Mouse (Mus musculus): ENCODE measurements around the gene Nadk. TPM values are rescaled to one million over a fixed set of nuclear protein-coding genes. Genes with fewer than 3 reads are reported as not detected.

Gene Nadk
- polyA plus RNA-seq (2016; fragmentation: Nextera tagmentation; extraction: Ambion mirVana), result 89.0 and 92.4 TPM in 2 replicates

- no peak for ATAC-seq (ENCODE audit: low FRiP score)
- peaks cover 38% of the 10 kb centered on the region for H3K4me1 ChIP-seq
- peak within 1 kb of the TSS; percentile 82 for H3K4me2 ChIP-seq (replicated peaks)
- H3K36me3 ChIP-seq, result peaks cover 41% of the 10 kb centered on the region
- peak within 1 kb of the TSS; percentile 92 for H3K27ac ChIP-seq
- H3K27me3 ChIP-seq, result no peaks in the 10 kb centered on the region
- H3K9ac ChIP-seq, result peak within 1 kb of the TSS; percentile 83; the same call in 1 of the 2 replicates
- H3K9me3 ChIP-seq (replicated peaks), result no peaks in the 10 kb centered on the region
- peak within 1 kb of the TSS; percentile 80 for H3K4me3 ChIP-seq
- WGBS, result 71% methylated on average over 7 of the region's 7 CpGs
Observed at GRCm38 (mm10) chr4:155561661-155562442, at the start of gene Nadk. TSS of gene Nadk (plus strand) at chr4:155562378.

DNA sequence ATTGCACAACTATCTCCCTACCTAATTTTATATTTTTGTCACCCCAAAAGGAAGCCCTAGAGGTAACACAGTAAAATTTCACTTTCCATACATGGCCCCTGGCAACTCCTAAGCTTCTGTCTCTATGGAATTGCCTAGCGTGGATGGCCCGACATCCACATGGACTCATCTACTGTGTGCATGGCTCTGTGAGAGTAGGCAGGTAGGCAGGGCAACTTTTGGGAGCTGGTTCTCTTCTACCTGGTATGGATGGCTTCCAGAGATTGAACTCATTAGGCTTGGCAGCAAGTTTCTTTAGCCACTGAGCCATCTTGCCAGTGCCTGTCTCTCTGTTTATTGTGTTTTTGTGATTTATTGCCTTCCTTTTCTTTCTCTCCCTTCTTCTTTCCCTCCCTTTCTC, 47.4 kb upstream of the Nadk start:
- no peak overlapping the region for H3K27ac ChIP-seq
- H3K4me1 ChIP-seq, result peaks cover 4% of the 10 kb centered on the region; the same call in 1 of the 2 replicates
- ATAC-seq (ENCODE audit: low FRiP score), result no peak
- H3K27me3 ChIP-seq, result no peaks in the 10 kb centered on the region
- H3K4me2 ChIP-seq (replicated peaks), result no peak overlapping the region
- no peaks in the 10 kb centered on the region; the same call in 1 of the 2 replicates for H3K36me3 ChIP-seq
- H3K9ac ChIP-seq, result no peak overlapping the region
- H3K4me3 ChIP-seq, result no peak overlapping the region
- 89% methylated on average over 2 of the region's 2 CpGs for WGBS
- H3K9me3 ChIP-seq (replicated peaks), result no peaks in the 10 kb centered on the region

GRCm38 (mm10) chr4:155517948-155518517, 44.1 kb upstream of the Nadk start:
- WGBS, result 89% methylated on average over 7 of the region's 7 CpGs
- peaks cover 10% of the 10 kb centered on the region for H3K36me3 ChIP-seq

GRCm38 (mm10) chr4:155522327-155522726, 39.9 kb upstream of the Nadk start:
- H3K4me2 ChIP-seq (replicated peaks), result no peak overlapping the region
- no peaks in the 10 kb centered on the region for H3K27me3 ChIP-seq
- H3K9me3 ChIP-seq (replicated peaks), result no peaks in the 10 kb centered on the region
- no peaks in the 10 kb centered on the region for H3K4me1 ChIP-seq
- H3K9ac ChIP-seq, result no peak overlapping the region
- ATAC-seq (ENCODE audit: low FRiP score), result no peak
- H3K4me3 ChIP-seq, result no peak overlapping the region
- 79% methylated on average over 7 of the region's 7 CpGs for WGBS
- no peak overlapping the region for H3K27ac ChIP-seq
- H3K36me3 ChIP-seq, result peaks cover 10% of the 10 kb centered on the region

More at GRCm38 (mm10) chr4:155517948-155518517, 44.1 kb upstream of the Nadk start:
- H3K9me3 ChIP-seq (replicated peaks), result no peaks in the 10 kb centered on the region
- H3K4me3 ChIP-seq, result no peak overlapping the region
- ATAC-seq (ENCODE audit: low FRiP score), result no peak
- no peaks in the 10 kb centered on the region for H3K4me1 ChIP-seq
- no peaks in the 10 kb centered on the region for H3K27me3 ChIP-seq
- no peak overlapping the region for H3K4me2 ChIP-seq (replicated peaks)
- H3K27ac ChIP-seq, result no peak overlapping the region
- H3K9ac ChIP-seq, result no peak overlapping the region

GRCm38 (mm10) chr4:155525751-155526150, 36.4 kb upstream of the Nadk start:
- Histone ChIP-seq H3K27me3 (no peaks in the 10 kb centered on the region), H3K4me2 (replicated peaks) (no peak overlapping the region), H3K4me1 (no peaks in the 10 kb centered on the region), H3K4me3 (no peak overlapping the region), H3K27ac (no peak overlapping the region), H3K9ac (no peak overlapping the region), H3K36me3 (peaks cover 35% of the 10 kb centered on the region), H3K9me3 (replicated peaks) (no peaks in the 10 kb centered on the region)
- 97% methylated on average over 5 of the region's 5 CpGs for WGBS
- no peak for ATAC-seq (ENCODE audit: low FRiP score)

DNA sequence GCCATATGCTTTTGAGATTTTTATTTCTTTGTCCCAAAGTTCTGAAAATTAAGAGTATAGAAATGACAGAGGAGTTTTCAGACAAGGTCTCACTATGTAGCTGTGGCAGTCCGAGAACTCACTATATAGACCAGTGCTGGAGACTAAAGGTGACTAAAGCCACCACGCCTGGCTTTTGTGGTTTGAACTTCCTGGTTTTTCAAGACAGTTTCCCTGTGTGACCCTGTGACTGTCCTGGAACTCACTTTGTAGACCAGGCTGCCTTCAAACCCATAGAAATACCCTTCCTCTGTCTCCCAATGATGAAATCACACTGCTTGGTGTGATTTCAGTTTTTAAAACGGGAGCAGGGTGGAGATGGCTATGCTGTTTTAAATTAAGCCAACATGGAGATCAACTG, 32.9 kb upstream of the Nadk start:
- no peak for ATAC-seq (ENCODE audit: low FRiP score)
- no peaks in the 10 kb centered on the region for H3K27me3 ChIP-seq
- H3K27ac ChIP-seq, result no peak overlapping the region
- no peak overlapping the region for H3K4me3 ChIP-seq
- H3K4me1 ChIP-seq, result no peaks in the 10 kb centered on the region
- WGBS, result 90% methylated on average over 3 of the region's 3 CpGs
- no peak overlapping the region for H3K9ac ChIP-seq
- no peak overlapping the region for H3K4me2 ChIP-seq (replicated peaks)
- peaks cover 48% of the 10 kb centered on the region for H3K36me3 ChIP-seq
- H3K9me3 ChIP-seq (replicated peaks), result no peaks in the 10 kb centered on the region

GRCm38 (mm10) chr4:155549993-155550392, 12.2 kb upstream of the Nadk start:
- WGBS, result 92% methylated on average over 7 of the region's 7 CpGs
- peaks cover 68% of the 10 kb centered on the region for H3K36me3 ChIP-seq

DNA sequence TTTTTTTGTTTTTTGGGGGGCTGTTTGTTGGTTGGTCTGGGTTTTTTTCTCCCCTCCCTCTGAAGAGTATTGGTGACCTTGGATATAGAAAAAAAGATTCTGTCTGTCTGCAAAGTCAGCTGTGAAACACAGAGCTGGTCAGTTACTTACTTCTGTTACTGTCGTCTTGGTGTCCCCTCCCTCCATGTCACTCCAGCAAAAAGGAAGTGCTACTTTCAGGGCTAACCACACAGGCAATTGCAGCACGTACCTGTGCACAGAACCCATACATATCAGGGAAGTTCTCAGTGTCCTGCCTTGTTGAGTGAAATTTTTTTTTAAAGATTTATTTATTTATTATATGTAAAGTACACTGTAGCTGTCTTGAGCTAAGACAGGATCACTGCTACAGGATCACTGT, 11.7 kb upstream of the Nadk start:
- ATAC-seq (ENCODE audit: low FRiP score), result no peak
- WGBS, result 88% methylated on average over 2 of the region's 2 CpGs
- peaks cover 69% of the 10 kb centered on the region for H3K36me3 ChIP-seq

More at GRCm38 (mm10) chr4:155549993-155550392, 12.2 kb upstream of the Nadk start:
- Histone ChIP-seq H3K9me3 (replicated peaks) (no peaks in the 10 kb centered on the region), H3K4me3 (no peak overlapping the region), H3K27ac (no peak overlapping the region), H3K9ac (no peak overlapping the region), H3K27me3 (no peaks in the 10 kb centered on the region), H3K4me1 (no peaks in the 10 kb centered on the region), H3K4me2 (replicated peaks) (no peak overlapping the region)
- no peak for ATAC-seq (ENCODE audit: low FRiP score)

DNA sequence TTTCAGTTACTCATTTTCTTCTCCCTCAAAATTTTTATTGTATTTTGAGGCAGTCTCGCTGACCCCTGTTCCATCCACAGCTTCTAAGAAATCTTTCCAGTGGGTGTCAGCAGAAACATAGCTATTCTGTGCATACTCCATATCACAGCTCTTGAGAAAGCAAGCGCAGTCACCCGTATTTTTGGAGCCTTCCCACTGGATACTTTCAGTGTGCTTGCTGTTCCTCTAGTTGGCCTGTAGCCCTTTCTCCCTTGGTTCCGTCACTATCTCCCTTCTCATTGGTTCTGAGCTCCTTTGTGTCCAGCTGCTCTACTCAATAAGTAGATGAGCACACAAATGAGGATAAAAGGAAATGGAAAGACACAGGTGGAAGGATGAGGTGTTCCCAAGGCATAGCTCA, 11.1 kb upstream of the Nadk start:
- Histone ChIP-seq H3K27me3 (no peaks in the 10 kb centered on the region), H3K36me3 (peaks cover 70% of the 10 kb centered on the region), H3K4me3 (no peak overlapping the region), H3K27ac (no peak overlapping the region), H3K4me2 (replicated peaks) (no peak overlapping the region), H3K9me3 (replicated peaks) (no peaks in the 10 kb centered on the region), H3K4me1 (no peaks in the 10 kb centered on the region), H3K9ac (no peak overlapping the region)
- WGBS, result 95% methylated on average over 4 of the region's 4 CpGs
- no peak for ATAC-seq (ENCODE audit: low FRiP score)

More for the DNA sequence above, 11.7 kb upstream of the Nadk start:
- H3K4me2 ChIP-seq (replicated peaks), result no peak overlapping the region
- no peak overlapping the region for H3K27ac ChIP-seq
- H3K4me1 ChIP-seq, result no peaks in the 10 kb centered on the region
- no peak overlapping the region for H3K4me3 ChIP-seq
- H3K27me3 ChIP-seq, result no peaks in the 10 kb centered on the region
- no peak overlapping the region for H3K9ac ChIP-seq
- H3K9me3 ChIP-seq (replicated peaks), result no peaks in the 10 kb centered on the region

DNA sequence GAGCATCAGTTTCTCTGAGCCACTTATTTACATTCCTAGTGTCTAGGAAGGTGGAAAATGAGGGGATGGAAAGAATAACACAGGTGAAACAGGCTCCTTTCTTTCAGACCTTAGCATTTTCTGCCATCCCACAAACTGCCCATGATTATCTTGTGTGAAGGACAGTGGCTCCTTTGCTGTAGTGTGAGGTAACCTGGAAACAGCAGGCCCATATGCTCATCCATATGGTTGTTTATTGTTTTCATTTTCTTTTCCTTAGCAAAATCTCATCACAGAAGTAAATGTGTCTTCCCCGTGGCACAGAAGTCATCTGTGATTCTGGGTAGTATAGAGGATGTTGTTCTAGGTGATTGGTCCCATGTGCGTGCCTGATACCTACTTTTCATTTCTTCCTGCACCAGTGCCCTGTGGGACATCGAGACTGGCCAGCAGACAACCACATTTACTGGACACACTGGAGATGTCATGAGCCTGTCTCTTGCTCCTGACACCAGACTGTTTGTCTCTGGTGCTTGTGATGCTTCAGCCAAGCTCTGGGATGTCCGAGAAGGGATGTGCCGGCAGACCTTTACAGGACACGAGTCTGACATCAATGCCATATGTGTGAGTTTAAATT, 9.2 kb upstream of the Nadk start:
- no peaks in the 10 kb centered on the region for H3K9me3 ChIP-seq (replicated peaks)
- H3K27me3 ChIP-seq, result no peaks in the 10 kb centered on the region
- no peak overlapping the region for H3K27ac ChIP-seq
- H3K4me2 ChIP-seq (replicated peaks), result no peak overlapping the region
- no peak for ATAC-seq (ENCODE audit: low FRiP score)
- H3K9ac ChIP-seq, result no peak overlapping the region
- no peaks in the 10 kb centered on the region for H3K4me1 ChIP-seq
- no peak overlapping the region for H3K4me3 ChIP-seq
- H3K36me3 ChIP-seq, result peaks cover 80% of the 10 kb centered on the region
- 92% methylated on average over 6 of the region's 6 CpGs for WGBS

GRCm38 (mm10) chr4:155554880-155555279, 7.3 kb upstream of the Nadk start:
- Histone ChIP-seq H3K27ac (no peak overlapping the region), H3K9me3 (replicated peaks) (no peaks in the 10 kb centered on the region), H3K27me3 (no peaks in the 10 kb centered on the region), H3K36me3 (peaks cover 89% of the 10 kb centered on the region), H3K4me2 (replicated peaks) (no peak overlapping the region), H3K9ac (no peak overlapping the region), H3K4me3 (no peak overlapping the region), H3K4me1 (no peaks in the 10 kb centered on the region)
- 88% methylated on average over 4 of the region's 4 CpGs for WGBS
- no peak for ATAC-seq (ENCODE audit: low FRiP score)

DNA sequence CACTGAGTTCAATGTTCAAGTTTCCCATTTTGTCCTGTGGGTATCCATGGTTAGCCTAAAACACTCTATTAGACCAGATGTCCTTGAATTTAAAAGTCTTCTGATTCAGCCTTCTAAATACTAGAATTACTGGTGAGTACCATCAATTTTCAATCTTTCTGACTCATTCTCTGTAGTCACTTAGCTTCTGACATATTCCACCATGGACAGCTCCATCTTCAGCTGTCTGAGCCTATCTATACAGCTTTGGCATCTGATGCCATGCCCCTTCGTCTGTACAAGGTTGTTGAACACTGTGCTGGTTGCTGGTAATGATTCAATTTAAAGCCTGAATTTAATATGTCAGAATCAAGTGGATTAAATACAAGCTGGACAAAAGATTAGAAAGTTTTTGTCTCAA, 6.7 kb upstream of the Nadk start:
- no peak overlapping the region for H3K27ac ChIP-seq
- H3K36me3 ChIP-seq, result peaks cover 94% of the 10 kb centered on the region
- no peak for ATAC-seq (ENCODE audit: low FRiP score)
- no peaks in the 10 kb centered on the region for H3K9me3 ChIP-seq (replicated peaks)
- WGBS, result 74% methylated on average over 1 of the region's 1 CpGs
- no peaks in the 10 kb centered on the region for H3K4me1 ChIP-seq
- no peak overlapping the region for H3K4me3 ChIP-seq
- H3K9ac ChIP-seq, result no peak overlapping the region
- no peaks in the 10 kb centered on the region for H3K27me3 ChIP-seq
- H3K4me2 ChIP-seq (replicated peaks), result no peak overlapping the region

Measured in hindbrain, embryonic 12.5 days (tissue).